Mouse (Mus musculus): ENCODE results near the gene Polr2i.
"Not testable (repeated sequence)": the region's sequence is repeated elsewhere in the genome, so short reads cannot be mapped to it uniquely, and the experiment has no call there.

Gene Polr2i

DNA sequence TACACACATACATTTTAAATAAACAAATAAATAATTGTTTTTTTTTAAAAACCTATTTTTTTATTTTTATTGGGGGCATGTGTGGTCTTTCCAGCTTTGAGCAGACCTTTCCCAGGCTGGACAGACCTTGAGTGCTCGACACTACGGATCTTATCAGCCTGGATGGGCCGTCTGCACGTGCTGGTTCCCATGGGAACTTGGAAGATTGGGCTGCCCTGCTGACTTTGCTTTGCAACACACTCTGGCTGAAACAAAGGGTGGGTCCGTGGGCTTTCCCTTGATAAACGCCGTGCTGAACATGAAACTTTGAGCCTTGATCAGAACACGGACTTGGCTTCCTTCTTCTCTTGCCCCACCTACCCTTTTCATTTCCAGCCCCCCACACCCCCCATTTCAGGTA is 27.4 kb upstream of the Polr2i start:
- DNase-seq (ENCODE audit: low read depth, low spot score), result no peak

DNA sequence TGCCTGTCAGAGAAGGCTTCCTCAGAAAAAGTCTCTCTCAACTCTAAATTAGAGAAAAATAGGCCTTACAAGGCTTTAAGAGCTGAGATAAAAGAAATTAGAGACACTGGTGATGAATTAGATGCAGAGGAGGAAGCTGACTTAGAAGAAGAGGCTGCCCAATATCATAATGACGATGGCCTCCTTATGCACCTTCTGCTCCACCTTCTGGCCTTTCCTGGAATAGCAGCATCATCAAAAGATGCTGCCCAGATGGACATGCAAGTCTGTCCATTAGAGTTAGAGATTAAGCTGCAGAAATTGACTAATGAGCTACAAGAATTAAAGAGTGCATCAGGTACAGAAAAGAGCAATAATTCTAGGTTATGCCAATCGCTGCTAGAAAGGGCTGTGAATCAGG is 26.4 kb upstream of the Polr2i start:
- peak; percentile 65 for DNase-seq (ENCODE audit: low read depth, low spot score)

- not testable (repeated sequence) for DNase-seq (ENCODE audit: low read depth, low spot score)
These were observed 25.4 kb upstream of the Polr2i start for GRCm38 (mm10) chr7:30206364-30206763.

DNA sequence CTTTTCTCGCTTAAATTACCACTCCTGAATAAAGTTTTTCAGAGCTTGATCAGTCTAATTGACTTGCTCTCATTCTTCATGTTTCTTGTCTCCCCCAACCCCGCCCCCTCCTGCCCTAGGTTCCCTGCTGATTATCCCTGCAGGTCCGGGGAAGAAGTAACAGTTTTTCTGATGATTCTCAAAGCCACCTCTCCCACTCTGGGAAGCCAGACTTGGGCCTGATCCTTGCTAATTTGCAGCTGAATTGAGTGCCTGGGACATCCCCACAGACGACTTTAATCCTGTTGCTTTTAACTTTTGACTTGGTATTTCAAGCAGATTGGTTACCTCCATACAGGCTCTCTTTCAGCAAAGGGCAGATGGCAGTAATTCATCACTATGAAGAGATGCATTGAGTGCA is 20.7 kb upstream of the Polr2i start:
- DNase-seq (ENCODE audit: low read depth, low spot score), result no peak

DNA sequence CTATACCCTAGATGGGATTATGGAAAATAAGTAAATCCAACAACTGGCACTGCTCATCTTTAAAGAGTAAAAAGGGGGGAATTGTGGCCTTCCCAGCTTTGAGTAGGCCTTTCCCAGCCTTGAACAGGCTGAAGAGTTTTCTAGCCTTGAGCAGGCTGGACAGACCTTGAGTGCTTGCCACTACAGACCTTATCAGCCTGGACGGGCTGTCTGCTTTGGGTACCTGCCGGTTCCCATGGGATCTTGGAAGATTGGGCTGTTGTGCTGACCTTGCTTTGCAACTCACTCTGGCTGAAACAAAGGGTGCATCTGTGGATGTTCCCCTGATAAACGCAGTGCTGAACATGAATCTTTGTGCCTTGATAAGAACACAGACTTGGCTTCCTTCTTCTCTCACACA is 17.9 kb upstream of the Polr2i start:
- no peak for DNase-seq (ENCODE audit: low read depth, low spot score)

DNA sequence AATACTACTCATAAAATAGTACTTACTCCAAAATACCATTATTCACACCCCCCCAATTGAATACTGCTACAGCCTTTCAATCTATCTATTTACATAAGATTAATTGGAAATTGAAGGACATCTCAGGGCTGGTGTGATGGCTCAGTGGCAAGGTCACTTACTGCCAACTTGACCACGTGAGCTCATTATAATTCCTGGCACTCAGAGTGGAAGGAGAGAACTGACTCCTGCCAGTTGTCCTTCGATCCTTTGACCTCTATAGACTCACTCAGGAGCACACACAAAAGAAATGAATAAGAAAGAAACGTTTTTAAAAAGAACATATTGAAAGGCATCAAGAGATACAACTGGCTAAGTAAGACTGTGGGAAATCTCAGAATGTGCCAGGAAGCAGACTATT is 15.9 kb upstream of the Polr2i start:
- DNase-seq (ENCODE audit: low read depth, low spot score), result no peak

DNA sequence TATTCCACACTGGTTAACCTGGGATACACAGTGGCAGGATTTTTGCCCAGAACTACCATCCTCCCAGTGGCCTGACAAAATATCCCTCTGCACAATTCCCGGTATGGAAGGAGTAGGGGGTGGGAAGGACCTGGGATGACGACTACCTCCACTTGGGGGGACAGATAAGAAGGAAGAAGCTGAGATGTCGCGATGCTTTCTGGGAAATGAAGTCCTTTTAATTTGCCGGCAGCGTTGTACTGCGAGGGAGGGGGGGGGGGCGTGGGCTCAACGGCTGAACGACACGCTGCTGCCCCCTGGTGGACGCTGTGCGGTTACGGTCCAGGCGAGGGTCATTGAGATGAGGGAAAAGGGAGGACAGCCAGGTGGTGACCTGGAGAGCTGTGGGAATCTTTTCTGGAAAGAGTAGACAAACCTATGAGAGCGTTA is 15.0 kb upstream of the Polr2i start:
- peak; percentile 92 for DNase-seq (ENCODE audit: low read depth, low spot score)

GRCm38 (mm10) chr7:30217277-30217676 is 14.5 kb upstream of the Polr2i start:
- no peak for DNase-seq (ENCODE audit: low read depth, low spot score)

DNA sequence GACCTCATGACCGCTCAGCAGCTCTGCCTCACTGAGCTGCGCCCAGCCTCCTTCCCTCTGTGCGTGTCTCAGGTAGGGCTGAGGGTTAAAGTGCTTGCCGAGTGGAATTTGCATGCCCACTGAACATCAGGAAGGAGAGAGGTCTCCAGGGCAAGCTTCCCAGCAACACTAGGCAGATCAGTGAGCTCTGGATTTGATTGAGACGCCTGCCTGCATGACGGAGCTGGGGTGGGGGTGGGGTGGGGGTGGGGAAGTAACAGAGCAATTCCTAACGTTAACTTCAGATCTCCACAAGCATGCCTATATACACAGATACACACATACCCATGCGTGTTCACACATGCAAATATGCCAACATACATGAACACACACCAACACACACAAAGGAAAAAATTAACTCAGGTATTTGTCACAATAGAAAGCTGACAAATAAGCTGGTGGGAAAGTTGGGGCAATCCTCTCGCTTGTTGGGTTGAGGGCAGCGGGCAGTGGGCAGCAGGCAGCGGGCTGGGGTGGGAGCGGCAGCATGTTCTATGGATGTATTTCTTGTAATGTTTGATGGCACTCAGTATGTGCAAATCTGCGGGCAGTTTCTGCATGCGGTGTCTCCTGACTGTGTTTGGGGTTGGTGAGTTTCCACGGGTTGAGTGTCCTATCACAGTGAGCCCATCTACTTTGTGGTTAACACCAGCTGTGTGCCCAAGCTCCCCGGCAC is 12.3 kb upstream of the Polr2i start:
- peak; percentile 71 for DNase-seq (ENCODE audit: low read depth, low spot score)

DNA sequence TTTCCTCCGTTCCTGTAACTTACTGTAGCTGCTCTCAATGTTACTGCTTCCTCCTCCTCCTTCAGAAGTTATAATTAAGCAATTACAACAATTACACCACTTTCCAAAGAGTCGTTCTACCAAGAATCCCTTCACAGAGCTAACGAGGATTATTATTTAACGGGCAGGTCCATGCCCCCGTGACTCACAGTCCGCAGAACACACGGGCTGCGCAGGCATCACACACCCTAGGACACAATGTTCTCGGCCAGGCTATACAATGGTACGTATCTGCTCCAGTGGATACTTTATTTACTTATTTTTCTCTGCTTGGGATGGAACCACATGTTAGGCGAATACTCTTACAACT is 11.8 kb upstream of the Polr2i start:
- DNase-seq (ENCODE audit: low read depth, low spot score), result no peak

DNA sequence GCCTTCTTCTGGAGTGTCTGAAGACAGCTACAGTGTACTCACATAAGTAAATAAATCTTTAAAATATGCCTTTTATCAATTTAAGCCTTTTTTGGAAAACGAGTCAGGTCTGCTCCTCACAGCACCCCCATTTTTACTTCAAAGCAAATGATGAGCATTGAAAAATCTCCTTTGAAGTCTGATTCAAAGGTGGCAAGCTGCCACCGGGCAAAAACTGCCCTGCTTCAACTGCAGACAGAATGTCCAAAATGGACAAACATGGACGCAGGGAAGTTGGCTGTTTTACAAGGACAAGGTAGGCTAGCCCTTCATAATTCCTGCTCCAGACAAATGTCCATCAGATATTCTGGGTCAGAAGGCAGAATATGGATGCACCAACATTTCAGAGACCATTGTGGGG is 10.3 kb upstream of the Polr2i start:
- DNase-seq (ENCODE audit: low read depth, low spot score), result no peak

DNA sequence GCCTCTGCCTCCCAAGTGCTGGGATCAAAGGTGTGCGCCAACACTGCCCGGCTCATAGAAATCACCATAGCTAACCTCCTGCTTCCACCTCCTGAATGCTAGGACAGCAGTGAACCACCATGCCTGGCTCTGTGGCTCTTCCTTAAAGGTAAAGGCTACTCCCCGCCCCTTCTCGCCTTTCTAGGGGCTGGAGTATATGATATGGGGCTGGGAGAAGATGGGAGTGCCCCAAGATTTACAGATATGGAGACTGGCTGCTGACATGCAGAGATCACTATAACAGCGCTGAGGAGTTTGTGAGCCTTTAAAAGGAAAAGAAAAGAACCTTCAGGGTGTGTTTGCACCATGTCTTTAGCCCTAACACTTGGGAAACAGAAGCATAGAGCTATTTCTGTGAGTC is 9.5 kb upstream of the Polr2i start:
- no peak for DNase-seq (ENCODE audit: low read depth, low spot score)

GRCm38 (mm10) chr7:30224206-30224605 is 7.5 kb upstream of the Polr2i start:
- DNase-seq (ENCODE audit: low read depth, low spot score), result no peak

- no peak for DNase-seq (ENCODE audit: low read depth, low spot score)
These were observed 450 bp upstream of the Polr2i start for GRCm38 (mm10) chr7:30231328-30231668.

DNA sequence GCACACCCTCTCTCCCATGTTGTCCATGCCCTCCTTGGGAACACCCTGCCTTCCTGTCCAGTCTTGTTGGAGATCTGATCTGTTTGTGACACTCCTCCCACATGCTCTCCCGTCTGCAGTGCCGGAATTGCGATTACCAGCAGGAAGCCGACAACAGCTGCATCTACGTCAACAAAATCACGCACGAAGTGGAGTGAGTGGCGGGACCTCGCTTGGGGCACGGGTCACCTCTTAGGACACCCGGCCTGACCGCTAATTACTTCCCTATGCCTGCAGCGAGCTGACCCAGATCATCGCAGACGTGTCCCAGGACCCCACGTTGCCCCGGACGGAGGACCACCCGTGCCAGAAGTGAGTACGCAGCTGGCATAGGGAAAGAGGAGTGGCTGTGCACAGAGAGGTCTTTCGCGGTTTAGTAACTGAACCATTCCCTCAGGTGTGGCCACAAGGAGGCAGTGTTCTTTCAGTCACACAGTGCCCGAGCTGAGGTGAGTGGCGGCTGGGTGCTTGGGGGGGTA is 942 bp downstream of the Polr2i start:
- DNase-seq (ENCODE audit: low read depth, low spot score), result peak; percentile 76

DNA sequence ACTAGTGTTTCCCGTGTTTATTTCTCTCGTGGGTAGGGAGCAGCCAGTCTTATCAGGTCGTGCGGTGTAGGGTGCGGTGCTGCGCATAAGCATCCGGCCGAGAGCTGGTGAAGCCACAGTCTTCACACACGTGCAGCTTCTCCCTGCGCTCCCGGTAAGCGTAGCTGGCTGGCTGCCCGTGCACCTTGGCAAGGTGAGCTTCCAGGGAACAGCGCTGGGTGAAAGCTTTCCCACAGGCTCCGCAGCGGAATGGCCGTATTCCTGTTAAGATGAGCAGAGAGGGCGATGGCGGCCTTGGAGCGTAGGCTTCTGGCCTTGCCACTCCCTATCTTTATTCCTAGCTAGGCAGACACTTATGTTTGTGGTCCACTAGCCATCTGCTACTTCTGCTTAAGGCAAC is 1.6 kb downstream of the Polr2i start:
- no peak for DNase-seq (ENCODE audit: low read depth, low spot score)

DNA sequence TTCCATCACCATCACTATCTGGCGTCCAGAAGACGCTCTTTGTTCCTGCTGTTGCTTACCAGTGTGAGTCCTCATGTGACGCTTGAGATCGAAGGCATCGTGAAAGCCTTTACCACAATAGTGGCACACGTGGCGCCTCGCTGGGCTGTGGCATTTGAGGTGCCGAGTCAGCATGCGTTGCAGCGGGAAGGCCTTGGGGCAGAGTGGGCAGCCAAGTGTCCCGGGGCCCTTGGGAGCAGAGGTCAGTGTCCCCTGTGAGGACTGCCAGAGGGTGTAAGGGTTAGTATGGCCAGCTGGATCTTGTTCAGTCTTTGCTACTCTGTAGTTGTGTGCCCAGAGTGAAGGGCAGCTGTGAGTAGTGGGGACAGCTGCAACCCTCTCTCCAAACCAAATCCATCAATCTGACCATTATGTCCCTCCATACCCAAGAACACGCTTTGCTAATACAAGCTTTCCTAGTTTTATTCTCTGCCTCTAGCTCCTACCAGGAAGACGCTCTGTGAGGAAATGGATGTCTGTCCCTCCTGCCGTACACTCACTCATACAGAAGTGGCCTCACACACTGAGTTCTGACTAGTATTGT is 2.6 kb downstream of the Polr2i start:
- no peak for DNase-seq (ENCODE audit: low read depth, low spot score)

- DNase-seq (ENCODE audit: low read depth, low spot score), result no peak
These were observed 3.3 kb downstream of the Polr2i start for GRCm38 (mm10) chr7:30235091-30235490.

- no peak for DNase-seq (ENCODE audit: low read depth, low spot score)
These were observed 3.9 kb downstream of the Polr2i start, which contains the start of gene Ovol3 for GRCm38 (mm10) chr7:30235625-30236024. TSS of gene Ovol3 (minus strand) at chr7:30235725.

DNA sequence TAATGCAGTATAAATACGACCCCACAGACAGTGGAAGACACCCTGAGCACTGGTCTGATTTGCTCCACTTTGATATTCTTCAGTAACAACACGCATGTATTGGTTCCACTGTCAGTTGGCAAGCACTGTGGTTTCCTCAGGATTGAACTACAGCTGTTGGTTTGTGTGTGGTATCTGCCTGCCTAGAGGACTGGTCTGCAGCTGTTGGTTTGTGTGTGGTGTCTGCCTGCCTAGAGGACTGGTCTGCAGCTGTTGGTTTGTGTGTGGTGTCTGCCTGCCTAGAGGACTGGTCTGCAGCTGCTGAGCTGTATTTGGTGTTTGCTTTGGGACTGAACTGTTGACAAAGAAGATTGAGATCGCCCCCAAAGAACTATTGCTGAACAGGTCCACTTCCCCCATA is 5.6 kb downstream of the Polr2i start:
- DNase-seq (ENCODE audit: low read depth, low spot score), result not testable (repeated sequence)

- DNase-seq (ENCODE audit: low read depth, low spot score), result no peak
These were observed 20.5 kb downstream of the Polr2i start for GRCm38 (mm10) chr7:30251956-30252954.

GRCm38 (mm10) chr7:30265041-30265440 is 33.3 kb downstream of the Polr2i start:
- DNase-seq (ENCODE audit: low read depth, low spot score), result no peak

Data from mesoderm, embryonic 11.5 days (tissue).